Mouse (Mus musculus): ENCODE data around the gene Cnnm4. TPM values are rescaled to one million over a fixed set of nuclear protein-coding genes. Genes with fewer than 3 reads are reported as not detected.
A peak's percentile ranks its signal among the peaks of the same experiment; 100 is the strongest.

Gene Cnnm4
- total RNA-seq, 1 experiment: 10.7 TPM

DNA sequence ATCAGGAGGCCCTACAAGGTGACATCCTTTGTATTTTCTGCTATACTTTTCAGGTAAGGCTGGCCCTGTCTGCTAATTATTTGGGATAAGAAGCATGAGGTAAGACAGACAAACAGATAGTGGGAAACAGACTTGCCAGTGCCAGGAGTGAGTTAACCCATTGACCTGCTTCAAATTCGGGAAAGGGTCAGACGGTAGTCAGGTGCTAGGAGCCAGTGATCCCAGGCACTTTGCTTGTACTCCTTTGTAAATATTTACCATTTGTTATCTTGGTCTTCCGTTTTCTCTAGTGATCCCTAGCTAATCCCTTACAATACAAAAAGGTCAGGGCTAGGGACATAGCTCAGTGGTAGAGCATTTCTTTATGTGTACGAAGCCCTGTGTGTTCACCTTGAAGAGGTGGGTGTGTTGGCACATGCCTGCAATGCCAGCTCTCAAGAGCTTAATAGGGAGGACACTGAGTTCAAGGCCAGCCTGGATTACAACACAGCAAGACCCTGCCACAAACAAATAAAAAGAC lies 5.7 kb upstream of the Cnnm4 start:
- Histone ChIP-seq H3K36me3 (ENCODE audit: control insufficient read depth, insufficient read depth, low read length, poor library complexity, severe bottlenecking) (no peaks in the 10 kb centered on the region), H3K4me3 (ENCODE audit: insufficient read depth in 1 of 2, low read depth in 1 of 2, low read length in 2 of 2, poor library complexity in 1 of 2, severe bottlenecking in 1 of 2) (no peak overlapping the region), H3K9ac (ENCODE audit: insufficient read depth, low read depth, low read length, poor library complexity, severe bottlenecking) (no peak overlapping the region), H3K27ac (ENCODE audit: insufficient read depth, low read depth, low read length, poor library complexity, severe bottlenecking) (no peak overlapping the region), H3K4me1 (ENCODE audit: control insufficient read depth in 2 of 2, insufficient read depth in 2 of 2, low read length in 2 of 2, poor library complexity in 1 of 2) (peaks cover 2 to 4% of the 10 kb centered on the region in 2 experiments; a peak in 1 of 4 replicates), H3K9me3 (ENCODE audit: control insufficient read depth, insufficient read depth, low read depth, low read length) (no peaks in the 10 kb centered on the region)
- no peak for TF ChIP-seq CHD2 (IDR thresholded peaks at IDR 0.05; ENCODE audit: low read depth, low read length)
- no peak for TF ChIP-seq ZC3H11A (IDR thresholded peaks at IDR 0.05; ENCODE audit: borderline replicate concordance, low read depth, low read length)
- in situ Hi-C loops (cut with MboI; ENCODE audit: low sequenced_read_pairs in 2 of 2, unreplicated experiment in 2 of 2): no loop called here
- no peak for DNase-seq (ENCODE audit: low read depth, low spot score)

DNA sequence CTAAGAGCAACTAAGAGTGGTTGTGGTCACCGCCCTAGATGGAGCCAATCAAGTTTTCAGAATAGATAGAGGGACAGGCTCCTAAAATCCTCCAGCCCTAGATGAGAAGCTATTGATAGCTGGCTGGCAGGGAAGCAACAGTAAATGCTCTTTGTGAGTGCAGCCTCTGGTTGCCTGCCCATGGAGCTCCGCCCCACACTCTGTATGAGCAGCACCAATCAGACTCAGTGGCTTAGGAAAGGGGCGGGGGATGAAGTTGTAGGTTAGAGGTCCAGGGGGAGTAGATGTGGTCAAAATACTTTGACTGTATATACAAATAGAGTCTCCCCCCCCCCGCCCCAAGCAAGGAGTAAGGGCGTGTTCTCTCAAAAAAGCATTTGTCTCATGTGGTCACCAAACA lies 4.0 kb upstream of the Cnnm4 start:
- H3K9me3 ChIP-seq (ENCODE audit: control insufficient read depth, insufficient read depth, low read depth, low read length): no peaks in the 10 kb centered on the region
- H3K4me3 ChIP-seq (ENCODE audit: insufficient read depth in 1 of 2, low read depth in 1 of 2, low read length in 2 of 2, poor library complexity in 1 of 2, severe bottlenecking in 1 of 2): no peak overlapping the region
- H3K9ac ChIP-seq (ENCODE audit: insufficient read depth, low read depth, low read length, poor library complexity, severe bottlenecking): no peak overlapping the region
- peaks cover 2 to 4% of the 10 kb centered on the region in 2 experiments; a peak in 1 of 4 replicates for H3K4me1 ChIP-seq (ENCODE audit: control insufficient read depth in 2 of 2, insufficient read depth in 2 of 2, low read length in 2 of 2, poor library complexity in 1 of 2)
- in situ Hi-C loops (cut with MboI; ENCODE audit: low sequenced_read_pairs in 2 of 2, unreplicated experiment in 2 of 2): no loop called here
- TF ChIP-seq ZC3H11A (IDR thresholded peaks at IDR 0.05; ENCODE audit: borderline replicate concordance, low read depth, low read length) (no peak), CHD2 (IDR thresholded peaks at IDR 0.05; ENCODE audit: low read depth, low read length) (no peak), HCFC1 (IDR thresholded peaks at IDR 0.05; ENCODE audit: borderline replicate concordance, insufficient read depth, low read length) (no peak), ZNF384 (IDR thresholded peaks at IDR 0.05; ENCODE audit: low read depth, low read length) (no peak), MAFK (IDR thresholded peaks at IDR 0.05; ENCODE audit: insufficient read depth, low read depth, low read length) (no peak)
- H3K36me3 ChIP-seq (ENCODE audit: control insufficient read depth, insufficient read depth, low read length, poor library complexity, severe bottlenecking): no peaks in the 10 kb centered on the region
- DNase-seq (ENCODE audit: low read depth, low spot score): peak; percentile 38
- no peak overlapping the region for H3K27ac ChIP-seq (ENCODE audit: insufficient read depth, low read depth, low read length, poor library complexity, severe bottlenecking)

DNA sequence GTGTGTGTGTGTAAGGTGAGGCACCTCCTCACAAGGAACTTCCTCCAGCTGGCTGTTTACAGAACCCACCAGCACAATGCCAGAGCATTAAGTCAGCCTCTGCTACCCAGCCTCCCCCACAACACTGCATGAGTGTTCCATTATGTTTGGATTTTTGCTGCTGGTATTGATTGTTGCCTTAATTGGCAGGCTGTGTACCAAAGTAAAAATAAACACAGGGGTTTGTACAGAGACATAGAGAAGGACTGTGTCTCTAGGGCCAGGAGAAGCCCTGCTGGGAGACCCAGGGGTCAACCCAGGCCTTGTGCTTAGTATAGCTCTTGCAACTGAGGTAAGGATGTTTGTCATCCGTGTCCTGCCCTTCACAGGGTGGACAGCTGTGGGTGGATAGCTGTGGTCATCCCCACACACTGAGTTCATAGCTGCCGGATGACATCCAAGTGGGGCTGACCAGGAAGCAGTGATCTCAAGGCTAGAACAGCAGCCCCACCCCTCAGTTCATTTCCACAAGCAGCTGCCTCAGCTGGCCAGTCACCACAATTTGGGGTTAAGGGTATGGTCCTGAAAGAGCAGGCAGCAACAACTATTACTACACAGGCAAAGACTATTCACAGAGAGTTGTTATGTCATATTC lies 1.5 kb upstream of the Cnnm4 start:
- Histone ChIP-seq H3K4me1 (ENCODE audit: control insufficient read depth in 2 of 2, insufficient read depth in 2 of 2, low read length in 2 of 2, poor library complexity in 1 of 2) (peaks cover 4% of the 10 kb centered on the region in 2 experiments; a peak in 1 of 4 replicates), H3K9ac (ENCODE audit: insufficient read depth, low read depth, low read length, poor library complexity, severe bottlenecking) (no peak overlapping the region), H3K27ac (ENCODE audit: insufficient read depth, low read depth, low read length, poor library complexity, severe bottlenecking) (no peak overlapping the region), H3K4me3 (ENCODE audit: insufficient read depth in 1 of 2, low read depth in 1 of 2, low read length in 2 of 2, poor library complexity in 1 of 2, severe bottlenecking in 1 of 2) (no peak overlapping the region), H3K9me3 (ENCODE audit: control insufficient read depth, insufficient read depth, low read depth, low read length) (no peaks in the 10 kb centered on the region), H3K36me3 (ENCODE audit: control insufficient read depth, insufficient read depth, low read length, poor library complexity, severe bottlenecking) (no peaks in the 10 kb centered on the region)
- no peak for TF ChIP-seq ZC3H11A (IDR thresholded peaks at IDR 0.05; ENCODE audit: borderline replicate concordance, low read depth, low read length)
- TF ChIP-seq ZNF384 (IDR thresholded peaks at IDR 0.05; ENCODE audit: low read depth, low read length): no peak
- TF ChIP-seq MAFK (IDR thresholded peaks at IDR 0.05; ENCODE audit: insufficient read depth, low read depth, low read length): no peak
- TF ChIP-seq HCFC1 (IDR thresholded peaks at IDR 0.05; ENCODE audit: borderline replicate concordance, insufficient read depth, low read length): no peak
- no peak for TF ChIP-seq CHD2 (IDR thresholded peaks at IDR 0.05; ENCODE audit: low read depth, low read length)
- in situ Hi-C loops (cut with MboI; ENCODE audit: low sequenced_read_pairs in 2 of 2, unreplicated experiment in 2 of 2): no loop called here
- DNase-seq (ENCODE audit: low read depth, low spot score): no peak

DNA sequence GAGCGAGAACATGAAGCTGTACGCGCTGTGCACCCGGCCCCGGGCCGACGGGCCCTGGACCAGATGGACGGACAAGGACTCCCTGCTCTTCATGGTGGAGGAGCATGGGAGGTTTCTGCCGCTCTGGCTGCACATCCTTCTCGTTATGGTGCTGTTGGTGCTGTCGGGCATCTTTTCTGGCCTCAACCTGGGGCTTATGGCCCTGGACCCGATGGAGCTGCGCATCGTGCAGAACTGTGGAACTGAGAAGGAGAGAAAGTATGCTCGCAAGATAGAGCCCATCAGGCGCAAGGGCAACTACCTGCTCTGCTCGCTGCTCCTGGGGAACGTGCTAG lies 653 bp downstream of the Cnnm4 start:
- no peak for DNase-seq (ENCODE audit: low read depth, low spot score)
- TF ChIP-seq ZC3H11A (IDR thresholded peaks at IDR 0.05; ENCODE audit: borderline replicate concordance, low read depth, low read length): no peak
- TF ChIP-seq HCFC1 (IDR thresholded peaks at IDR 0.05; ENCODE audit: borderline replicate concordance, insufficient read depth, low read length): no peak
- TF ChIP-seq MAFK (IDR thresholded peaks at IDR 0.05; ENCODE audit: insufficient read depth, low read depth, low read length): no peak
- no peak for TF ChIP-seq ZNF384 (IDR thresholded peaks at IDR 0.05; ENCODE audit: low read depth, low read length)
- TF ChIP-seq CHD2 (IDR thresholded peaks at IDR 0.05; ENCODE audit: low read depth, low read length): no peak
- Histone ChIP-seq H3K9me3 (ENCODE audit: control insufficient read depth, insufficient read depth, low read depth, low read length) (no peaks in the 10 kb centered on the region), H3K4me3 (ENCODE audit: insufficient read depth in 1 of 2, low read depth in 1 of 2, low read length in 2 of 2, poor library complexity in 1 of 2, severe bottlenecking in 1 of 2) (peak overlapping the region; percentile 90), H3K9ac (ENCODE audit: insufficient read depth, low read depth, low read length, poor library complexity, severe bottlenecking) (peak overlapping the region; percentile 77), H3K4me1 (ENCODE audit: control insufficient read depth in 2 of 2, insufficient read depth in 2 of 2, low read length in 2 of 2, poor library complexity in 1 of 2) (peaks cover 2 to 4% of the 10 kb centered on the region in 2 experiments; a peak in 1 of 4 replicates), H3K27ac (ENCODE audit: insufficient read depth, low read depth, low read length, poor library complexity, severe bottlenecking) (no peak overlapping the region), H3K36me3 (ENCODE audit: control insufficient read depth, insufficient read depth, low read length, poor library complexity, severe bottlenecking) (no peaks in the 10 kb centered on the region)
- in situ Hi-C loops (cut with MboI; ENCODE audit: low sequenced_read_pairs in 2 of 2, unreplicated experiment in 2 of 2): no loop called here

All from ES-E14 (cell line).